Mouse (Mus musculus) induced T-regulatory cell, adult 2 months (primary cell): ENCODE data around the gene Crispld2.
A peak's percentile ranks its signal among the peaks of the same experiment; 100 is the strongest.

ENCODE experiments used
- DNase-seq: peaks from one replicate; pipeline ENCODE4 v3.0.0-alpha.2; 2012; ENCODE audit warnings: low read depth

The Crispld2 gene

DNA sequence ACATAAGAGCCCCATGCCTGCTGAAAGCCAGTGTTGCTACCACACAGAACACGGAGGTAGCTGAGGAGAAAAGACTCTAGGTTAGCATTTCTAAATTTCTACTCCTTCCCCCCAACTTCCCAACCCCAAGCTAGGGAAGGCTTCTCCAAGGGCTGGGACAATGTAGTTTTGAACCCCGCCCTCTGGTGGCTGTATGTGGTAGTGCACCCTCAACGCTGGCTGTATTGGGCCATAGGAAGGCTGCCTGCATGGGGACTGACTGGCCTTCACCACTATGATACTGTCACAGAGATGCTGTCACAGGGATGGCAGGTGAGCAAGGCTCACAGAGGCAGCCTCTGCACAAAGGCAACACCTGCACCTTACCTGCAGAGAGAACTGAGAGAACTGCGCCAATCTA is 79.4 kb downstream of the Crispld2 start:
- DNase-seq, result peak; percentile 83

DNA sequence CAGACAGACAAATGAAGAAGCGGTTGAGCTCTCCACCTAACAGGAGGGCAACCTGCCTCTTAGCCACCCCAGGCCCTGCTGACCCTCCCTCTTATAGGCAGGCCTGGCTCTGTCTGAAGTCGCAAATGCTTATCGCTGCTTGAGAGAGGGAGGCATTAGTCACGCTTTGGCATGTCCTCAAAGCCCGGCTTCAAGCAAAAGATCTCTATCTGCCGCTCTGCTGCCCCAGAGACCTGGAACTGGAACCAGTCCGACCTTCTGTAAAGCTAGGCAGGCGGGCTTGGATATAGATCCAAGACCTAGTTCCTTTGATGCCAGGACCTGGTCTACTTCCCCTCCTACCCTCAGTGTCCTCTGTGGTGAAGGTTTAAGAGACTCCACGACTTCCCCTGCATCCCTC is 80.0 kb downstream of the Crispld2 start:
- DNase-seq, result no peak

DNA sequence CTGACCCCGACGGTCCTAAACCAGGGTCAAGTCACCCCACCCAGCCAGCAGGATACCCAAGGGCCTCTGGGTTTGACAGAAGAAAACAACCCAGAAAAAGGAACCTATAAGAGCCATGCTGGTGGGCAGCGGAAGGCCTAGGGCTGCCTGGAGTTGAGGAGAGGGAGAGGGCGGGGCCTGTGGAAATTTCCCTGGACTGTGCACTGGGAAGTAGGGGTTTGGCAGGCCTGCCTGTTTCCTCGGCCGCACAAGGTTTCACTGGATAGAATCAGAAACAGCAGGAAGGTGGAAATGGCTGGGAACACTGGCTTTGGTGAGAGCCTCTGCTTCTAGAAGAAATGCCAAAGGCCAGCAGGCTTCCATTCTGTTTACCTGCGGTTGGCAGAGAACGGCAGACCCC is 80.6 kb downstream of the Crispld2 start:
- DNase-seq, result no peak

DNA sequence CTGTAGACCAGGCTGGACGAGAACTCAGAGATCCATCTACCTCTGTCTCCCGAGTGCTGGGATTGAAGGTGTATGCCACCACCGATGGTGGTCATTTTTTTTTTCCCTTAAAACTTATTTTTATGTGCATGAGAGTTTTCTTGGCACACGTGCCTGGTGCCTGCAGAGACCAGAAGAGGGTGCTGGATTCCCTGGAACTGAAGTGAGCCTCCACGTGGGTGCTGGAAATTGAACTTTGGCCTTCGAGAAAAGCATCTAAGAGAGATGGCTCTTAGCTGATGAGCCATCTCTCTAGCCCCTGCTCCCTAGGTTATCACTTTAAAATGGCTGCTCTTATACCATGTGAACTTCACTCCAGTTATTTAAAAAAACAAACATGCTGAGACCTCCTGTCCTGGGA is 82.3 kb downstream of the Crispld2 start:
- DNase-seq, result no peak

DNA sequence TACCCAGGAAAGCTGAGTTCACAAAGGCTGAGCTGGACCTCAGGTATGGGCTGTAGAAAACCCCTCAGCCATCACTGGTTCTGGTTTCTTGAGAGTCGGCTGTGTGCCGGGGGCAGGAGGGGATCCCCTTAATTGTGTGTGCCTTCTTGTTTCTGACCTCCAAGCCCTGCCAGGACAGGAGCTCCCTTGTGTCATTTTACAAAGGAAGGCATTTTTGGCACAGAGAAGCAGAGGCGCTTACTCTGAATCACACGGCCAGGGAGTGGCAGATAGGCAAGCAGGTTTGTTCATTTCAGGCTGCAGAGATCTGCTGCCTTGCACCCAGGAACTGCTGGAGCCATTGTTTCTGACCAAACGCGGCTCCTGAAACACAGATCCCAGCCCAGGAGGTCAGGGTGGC is 83.1 kb downstream of the Crispld2 start:
- no peak for DNase-seq

DNA sequence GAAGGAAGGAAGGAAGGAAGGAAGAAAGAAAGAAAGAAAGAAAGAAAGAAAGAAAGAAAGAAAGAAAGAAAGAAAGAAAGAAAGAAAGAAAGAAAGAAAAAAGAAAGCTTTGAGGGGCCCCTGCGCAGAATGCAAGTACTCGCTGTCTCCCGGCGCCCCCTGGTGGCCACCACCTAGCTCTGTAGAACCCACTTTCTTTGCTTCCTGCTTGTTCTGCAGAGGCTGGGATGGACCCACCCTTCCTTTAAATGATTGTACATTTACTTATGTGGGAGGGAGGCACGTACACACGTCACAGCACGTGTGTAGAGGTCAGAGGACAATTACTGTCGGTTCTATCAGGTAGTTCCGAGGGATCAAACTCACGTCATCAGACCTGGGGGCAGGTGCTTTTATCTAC is 85.8 kb downstream of the Crispld2 start:
- peak; percentile 86 for DNase-seq

DNA sequence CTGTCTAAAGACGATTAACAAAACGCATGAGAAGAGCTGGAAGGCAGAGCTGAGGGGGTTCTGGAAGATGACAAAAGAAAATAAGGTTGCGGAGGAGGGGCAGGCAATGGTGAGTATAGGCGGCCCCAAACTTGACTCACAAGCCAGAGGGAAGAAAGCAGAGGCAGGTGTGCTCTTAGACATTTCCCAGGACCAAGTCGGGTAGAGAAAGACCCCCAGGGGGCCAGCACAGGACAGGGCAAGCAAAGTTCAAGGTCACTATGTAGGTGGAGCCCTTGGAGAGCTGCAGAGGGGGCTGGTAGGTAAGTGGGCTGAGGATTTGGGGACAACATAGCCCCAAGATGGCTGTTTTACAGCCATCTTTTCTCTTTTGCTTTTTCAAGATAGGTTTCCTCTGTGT is 87.1 kb downstream of the Crispld2 start:
- no peak for DNase-seq

DNA sequence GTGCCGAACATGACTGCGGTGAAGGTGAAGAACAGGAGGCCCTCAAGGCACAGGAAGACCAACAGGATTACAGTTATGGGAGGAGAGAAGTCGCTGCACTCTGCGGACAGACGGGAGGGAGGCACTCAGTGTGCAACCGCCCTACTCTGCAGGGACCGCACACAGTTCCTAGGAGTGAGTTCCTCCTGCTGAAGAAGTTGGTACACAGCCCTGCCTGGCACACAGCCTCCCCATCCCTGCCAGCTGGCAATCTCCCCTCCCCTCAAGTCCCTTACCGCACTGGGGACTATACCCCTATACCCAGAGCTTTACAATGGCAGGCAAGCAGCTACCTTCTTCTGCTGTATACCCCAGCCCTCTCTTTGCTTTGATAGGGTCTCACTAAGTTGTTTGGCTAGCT is 91.0 kb downstream of the Crispld2 start:
- DNase-seq, result no peak

DNA sequence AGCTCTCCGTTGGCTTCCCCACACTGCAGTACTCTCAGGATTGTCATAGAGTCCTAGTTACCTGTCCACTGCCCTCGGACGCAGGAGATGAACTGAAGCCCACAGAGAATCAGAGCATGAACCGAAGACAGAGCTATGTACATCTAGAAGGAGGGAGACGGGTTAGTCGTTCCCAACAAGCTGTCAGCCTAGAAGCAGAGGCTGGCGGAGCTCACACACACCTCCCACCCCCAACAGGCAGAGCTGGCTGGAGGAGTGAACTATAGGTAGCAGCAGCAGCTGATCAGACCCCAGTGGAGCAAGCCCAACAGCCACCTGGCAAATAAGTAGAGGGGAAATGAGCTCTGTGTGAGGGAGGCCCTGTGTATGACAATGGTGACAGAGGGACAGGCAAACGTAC is 92.5 kb downstream of the Crispld2 start:
- no peak for DNase-seq

DNA sequence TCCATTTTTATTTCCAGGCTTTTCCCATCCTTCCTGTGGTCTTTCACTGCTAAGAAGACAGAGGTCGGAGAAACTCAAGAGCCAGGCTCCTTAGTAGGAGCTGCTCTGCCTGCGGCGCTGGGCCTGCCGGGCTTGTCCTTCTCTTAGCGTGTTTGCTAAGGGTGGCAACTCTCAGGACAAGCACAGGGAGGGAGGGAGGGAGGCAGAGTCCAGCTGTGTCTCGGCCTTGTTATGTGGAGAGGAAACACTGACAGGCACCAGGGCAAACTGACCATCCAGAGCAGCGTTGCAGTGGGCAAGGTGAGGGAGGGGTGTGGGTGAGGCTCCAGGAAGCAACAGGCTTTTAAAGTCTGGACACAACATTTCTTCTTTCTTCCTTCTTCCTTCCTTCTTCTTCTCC is 97.3 kb downstream of the Crispld2 start:
- no peak for DNase-seq

DNA sequence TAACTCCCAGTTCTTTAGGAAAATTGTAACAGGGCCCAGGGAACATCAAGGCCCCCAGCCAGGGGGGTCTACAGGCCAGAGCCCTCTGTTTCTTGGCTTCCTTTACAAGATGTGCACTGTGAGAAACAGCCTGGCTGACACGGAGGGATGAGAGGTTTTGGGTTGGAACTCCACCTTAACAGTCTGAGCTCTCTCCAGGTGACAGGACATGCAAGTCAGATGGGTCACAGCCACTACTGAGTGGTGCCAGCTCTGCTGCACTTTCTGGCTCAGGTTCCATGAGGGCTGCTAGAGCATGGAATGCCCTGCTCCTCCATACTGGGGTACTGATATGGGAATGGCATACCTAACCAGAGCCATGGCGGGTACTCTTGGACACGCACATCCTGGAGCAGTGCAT is 98.8 kb downstream of the Crispld2 start:
- DNase-seq, result no peak

DNA sequence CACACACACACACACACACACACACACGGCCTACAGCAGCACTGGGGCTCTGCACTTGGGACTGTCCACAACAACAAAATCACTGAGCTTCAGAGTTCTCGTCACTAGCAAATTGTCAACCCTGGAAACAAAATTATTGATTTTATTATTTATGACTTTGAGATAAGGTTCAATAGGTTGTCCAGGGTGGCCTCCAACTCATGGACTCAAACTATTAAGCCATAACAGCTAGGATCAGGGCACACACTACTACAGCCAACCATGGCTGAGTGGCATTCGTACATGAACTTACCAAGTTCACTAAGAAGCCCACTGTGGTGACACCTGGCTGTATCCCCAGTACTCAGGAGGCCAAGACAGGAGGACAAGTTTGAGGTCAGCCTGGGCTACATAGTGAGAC is 100.9 kb downstream of the Crispld2 start:
- no peak for DNase-seq

DNA sequence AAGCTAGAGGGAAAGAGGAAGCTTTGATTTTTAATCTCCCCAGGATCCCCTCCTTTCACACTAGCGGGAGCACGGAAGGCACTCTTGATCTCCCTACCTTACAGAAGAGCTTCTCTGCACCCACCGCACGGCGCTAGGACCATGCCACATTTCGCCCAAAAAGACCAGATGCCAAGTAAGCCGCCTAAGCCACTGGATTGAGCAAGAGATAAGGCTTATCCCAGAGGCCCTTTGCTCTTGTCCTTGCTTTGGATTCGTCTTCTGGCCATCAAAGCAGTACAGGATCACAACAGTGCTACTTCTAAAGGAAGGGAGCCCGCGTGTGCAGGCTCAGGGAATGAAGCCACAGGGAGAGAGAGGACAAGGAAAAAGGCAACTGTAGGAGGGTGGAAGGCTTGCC is 102.6 kb downstream of the Crispld2 start:
- DNase-seq, result no peak

DNA sequence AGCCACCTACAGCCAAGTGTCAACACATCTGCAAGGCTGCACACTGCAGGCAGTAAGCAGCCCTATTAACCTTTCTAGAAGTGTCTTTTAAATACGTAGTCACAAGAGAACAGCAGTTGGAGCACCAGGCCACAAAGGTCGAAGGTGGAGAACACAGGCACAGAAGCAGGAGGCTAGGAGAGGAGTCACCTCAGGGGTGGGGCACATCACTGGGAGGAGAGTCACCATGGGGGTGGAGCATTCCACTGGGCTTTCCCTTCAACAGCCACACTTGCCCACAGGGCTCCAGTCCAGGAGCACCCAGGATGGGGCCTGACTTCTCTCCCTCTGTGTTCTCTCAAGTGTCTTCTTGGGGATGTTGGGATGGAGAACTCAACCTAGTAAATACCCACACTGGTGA is 104.2 kb downstream of the Crispld2 start:
- DNase-seq, result no peak

DNA sequence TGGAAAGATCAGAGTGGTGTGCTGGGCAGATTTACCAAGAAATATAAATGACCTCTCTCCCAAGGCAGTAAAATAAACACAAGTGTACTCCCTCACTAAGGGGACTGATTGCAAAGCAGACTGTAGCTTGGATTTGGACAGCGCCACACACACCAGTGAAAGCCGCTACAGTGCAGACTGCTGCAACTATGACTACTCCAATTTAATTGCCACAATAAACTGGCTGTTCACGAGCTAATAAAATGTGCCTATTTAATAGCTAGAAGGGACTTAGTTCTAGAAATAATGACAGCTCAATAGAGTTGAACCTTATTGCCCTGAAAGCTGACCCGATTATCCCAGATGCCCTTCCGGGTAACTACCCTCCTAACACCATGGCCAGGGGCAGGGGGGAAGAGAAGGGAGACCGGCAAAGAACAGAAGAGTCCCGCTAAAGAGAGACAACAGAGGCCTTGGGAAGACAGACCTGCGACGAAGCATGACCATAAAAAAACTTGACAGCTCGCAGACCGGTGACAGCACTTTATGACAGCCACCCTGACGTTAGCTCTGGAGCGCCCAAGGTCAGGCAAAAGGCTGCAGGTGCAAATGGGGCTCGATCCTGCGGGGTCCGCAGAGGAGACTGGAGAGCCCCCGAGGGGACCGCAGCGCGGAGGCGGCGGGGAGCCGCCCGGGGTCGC is 108.3 kb downstream of the Crispld2 start:
- DNase-seq, result no peak

DNA sequence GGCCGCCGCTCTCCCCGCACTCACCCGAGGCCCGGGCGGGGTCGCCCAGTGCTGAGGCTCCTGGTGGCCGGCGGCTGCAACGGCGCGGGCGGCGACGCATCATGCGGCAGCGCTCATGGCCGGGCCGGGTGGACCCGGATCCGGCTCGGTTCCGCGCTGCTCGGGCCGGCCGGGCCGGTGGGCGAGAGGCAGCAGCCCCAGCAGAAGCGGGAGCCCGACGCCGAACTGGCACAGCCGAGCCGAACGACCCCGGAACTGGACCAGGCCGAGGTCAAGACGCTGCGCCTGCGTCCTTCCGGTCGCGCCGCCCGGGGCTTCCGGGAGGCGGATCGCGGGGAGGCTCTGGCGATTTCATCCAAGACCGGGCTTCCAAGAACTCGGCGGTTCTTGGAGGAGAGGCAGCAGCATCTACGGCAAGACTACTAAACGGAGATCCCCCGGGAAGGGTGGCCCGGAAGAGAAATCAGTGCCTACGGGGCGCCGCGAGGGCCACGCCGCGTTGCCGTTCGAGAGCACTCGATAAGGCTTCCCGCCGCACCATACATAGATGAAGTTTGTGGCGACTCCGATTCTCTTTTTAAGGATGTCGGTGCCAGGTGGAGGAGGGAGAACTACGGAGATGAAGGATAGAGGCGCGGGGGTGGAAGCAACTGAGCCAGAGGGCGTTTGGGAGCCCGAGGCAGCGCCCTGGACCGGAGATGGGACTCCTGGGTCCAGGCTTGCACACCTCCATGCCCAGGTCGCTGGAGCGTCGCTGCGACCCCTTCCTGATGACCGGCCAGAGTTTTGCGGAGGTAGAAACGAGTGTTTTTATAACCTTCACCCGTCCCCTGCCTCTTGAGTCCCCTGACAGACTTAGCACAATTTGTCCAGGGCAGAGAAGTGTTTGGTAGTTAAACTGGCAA is 109.1 kb downstream of the Crispld2 start, which contains the start of gene Zdhhc7:
Gene Zdhhc7, minus strand, starts transcription at position 415 of the 905 bp plus-strand sequence.
- peak; percentile 86 for DNase-seq
